Mouse (Mus musculus) layer of hippocampus, postnatal 14 days (tissue): ENCODE measurements around the gene Cntnap1. TPM values are rescaled to one million over a fixed set of nuclear protein-coding genes. Genes with fewer than 3 reads are reported as not detected.

Experiments
- DNase-seq, 2 experiments: peaks; one replicate each; pipeline ENCODE4 v3.0.0; 2021 to 2022; ENCODE audit warnings: low spot score in 2 of 2, mixed read lengths in 1 of 2
- total RNA-seq, 2 experiments: library from RNA; stranded (reverse); gene quantifications; 2 replicates each; pipeline ENCODE4 v1.2.3; 2021

Gene Cntnap1
- total RNA-seq, 2 experiments from 2014 or later = 137 to 149 TPM

GRCm38 (mm10) chr11:101211970-101212369 lies 41.6 kb downstream of the Cntnap1 start:
- peak in 1 of 2 experiments; percentile 85 for DNase-seq

GRCm38 (mm10) chr11:101216936-101217335 lies 46.6 kb downstream of the Cntnap1 start:
- DNase-seq = no peak

DNA sequence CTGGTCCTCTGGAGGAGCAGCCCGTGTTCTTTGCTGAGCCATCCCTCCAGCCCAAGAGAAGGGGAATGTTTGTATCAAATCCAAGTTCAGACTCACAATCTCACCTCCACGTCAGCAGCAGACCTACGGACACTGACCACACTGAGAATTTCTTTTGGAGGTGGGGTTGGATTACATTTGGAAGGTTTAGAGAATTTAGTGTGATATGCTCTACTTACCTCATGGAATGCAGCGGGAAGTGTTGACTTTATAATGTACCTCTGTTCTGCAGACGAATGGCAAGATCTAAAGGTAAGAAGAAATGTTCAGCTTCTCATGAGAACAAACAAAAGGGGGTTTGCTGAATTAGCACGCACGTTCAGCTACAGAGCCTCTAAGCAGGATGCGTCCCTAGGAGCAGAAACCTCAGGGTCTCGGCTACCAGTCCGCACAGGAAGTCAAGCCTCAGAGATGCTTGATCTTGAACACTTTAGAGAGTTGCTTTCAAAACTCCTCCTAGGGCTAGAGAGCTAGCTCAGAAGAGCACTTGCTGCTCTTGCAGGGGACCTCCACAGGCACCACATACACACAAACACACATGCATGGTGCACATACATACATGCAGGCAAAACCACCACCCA lies 48.2 kb downstream of the Cntnap1 start:
- DNase-seq = no peak

DNA sequence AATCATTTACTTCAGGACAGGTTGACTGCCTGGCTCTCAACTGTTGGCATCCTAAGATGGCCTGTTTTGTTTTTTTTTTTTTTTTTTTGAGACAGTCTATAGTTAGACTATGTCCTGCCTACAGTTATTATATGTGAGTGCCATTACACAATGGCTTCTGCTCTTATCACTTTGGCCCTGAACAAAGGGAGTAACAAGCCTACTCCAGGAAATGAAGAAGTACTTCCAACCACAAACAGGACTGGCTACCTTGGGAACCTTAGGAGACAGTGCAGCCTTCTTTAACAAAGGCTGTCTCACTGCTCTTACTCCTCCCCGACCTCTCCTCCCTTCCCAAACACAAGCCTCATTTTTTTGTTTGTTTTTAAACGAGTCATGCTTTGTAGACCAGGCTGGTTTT lies 50.5 kb downstream of the Cntnap1 start:
- DNase-seq = no peak

- no peak for DNase-seq
These were observed 51.1 kb downstream of the Cntnap1 start for GRCm38 (mm10) chr11:101221306-101221986.

DNA sequence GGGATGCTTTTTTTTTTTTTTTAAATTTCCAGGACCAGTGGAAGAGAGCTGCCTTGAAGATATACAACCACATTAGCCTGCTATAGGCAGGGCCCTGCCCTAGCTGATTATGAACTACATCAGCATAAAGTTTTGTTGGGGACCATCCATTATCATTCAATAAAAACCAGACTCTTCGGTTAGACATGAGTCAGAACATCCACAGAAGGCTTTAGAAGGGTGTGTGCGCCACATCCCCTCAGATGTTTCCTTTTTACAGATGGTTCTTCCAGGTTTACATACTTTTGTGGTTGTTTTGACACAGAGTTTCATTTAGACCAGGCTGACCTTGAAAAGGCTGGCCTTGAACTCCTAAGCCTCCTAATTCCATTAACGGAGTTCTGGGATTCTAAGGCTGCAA lies 54.0 kb downstream of the Cntnap1 start:
- no peak for DNase-seq

GRCm38 (mm10) chr11:101225331-101226064 lies 55.2 kb downstream of the Cntnap1 start:
- peak in 1 of 2 experiments; percentile 13 for DNase-seq

DNA sequence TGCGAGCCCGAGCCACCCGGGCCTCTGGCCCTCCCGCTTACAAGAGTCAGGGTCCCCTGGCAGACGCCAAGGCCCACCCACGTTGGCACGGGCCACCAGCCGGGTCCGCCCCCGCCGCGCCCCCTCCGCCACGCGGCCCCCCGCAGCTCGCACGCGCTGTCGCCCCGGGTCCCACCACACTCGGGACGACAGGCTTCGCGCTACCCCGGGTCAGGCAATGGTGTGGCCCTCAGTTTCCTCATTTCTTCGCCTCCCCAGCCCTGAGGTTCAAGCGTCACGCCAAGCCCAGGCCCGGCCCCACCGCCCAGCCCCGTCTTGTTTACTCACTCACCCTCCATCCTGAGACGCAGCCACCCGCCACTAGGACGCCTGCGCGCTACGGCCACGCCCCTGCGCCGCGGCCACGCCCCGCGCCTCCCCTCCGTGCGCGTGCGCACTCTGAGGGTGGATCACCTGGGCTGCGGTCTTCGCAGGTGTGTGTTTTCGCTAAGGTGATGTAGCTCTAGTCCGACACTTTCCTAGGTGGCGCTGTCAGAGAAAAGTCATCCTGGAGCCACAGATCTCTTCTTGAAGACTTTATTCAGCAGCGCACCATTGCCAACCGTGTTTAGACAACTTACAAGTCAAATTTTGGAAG lies 55.9 kb downstream of the Cntnap1 start, which contains the start of gene Ezh1:
Gene Ezh1, minus strand, starts transcription at position 399 of the 637 bp plus-strand sequence.
- DNase-seq = peak; percentile 87 to 90

DNA sequence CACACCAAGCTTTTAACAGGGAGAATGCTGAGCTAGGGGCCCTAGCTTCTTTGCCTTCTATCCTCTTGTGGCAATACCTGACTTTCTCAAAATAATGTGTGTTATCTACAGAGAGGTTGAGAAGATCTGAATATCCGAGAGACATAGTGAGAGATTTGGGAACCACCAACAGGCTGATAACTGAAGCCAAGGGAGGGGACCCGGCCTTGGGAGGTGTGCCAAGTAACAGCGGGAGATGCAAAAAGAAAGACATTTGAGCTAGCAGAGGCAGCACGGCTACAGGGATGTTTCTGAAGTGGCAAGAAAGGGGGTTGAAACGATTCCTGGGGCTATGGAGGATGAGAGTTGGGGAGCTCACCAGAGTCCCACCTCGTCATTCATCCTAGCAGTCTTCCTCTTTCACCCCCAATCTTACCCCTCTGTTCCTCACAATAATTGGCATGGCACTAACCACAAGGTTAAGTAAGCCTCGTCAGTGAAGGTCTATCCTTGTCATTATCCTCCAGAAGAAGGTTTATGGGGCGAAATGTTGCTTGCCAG lies 59.1 kb downstream of the Cntnap1 start:
- peak in 1 of 2 experiments; percentile 21 for DNase-seq

DNA sequence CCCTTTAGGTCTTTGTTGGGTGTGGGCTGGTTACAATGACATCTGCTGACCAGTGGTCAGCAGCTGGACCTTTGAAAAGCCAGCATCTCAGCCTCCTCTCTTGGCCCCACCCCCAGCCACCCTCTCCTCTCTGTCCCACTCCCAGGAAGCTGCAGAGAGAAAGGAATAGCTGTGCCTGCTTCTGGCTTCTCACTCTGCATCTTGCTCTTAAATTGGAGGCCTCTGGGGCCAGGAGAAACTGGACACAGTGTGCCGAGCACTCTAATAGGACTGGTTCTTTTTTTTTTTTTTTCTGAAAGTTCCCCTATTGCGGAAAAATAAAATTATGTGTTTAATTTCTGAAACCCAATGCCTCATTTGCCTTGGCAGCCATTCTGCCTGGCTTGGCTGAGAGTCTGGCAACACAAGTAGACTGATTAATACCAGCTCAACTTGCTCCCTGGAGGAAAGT lies 59.8 kb downstream of the Cntnap1 start:
- peak; percentile 12 to 68 for DNase-seq

- no peak for DNase-seq
These were observed 60.2 kb downstream of the Cntnap1 start for GRCm38 (mm10) chr11:101230526-101230925.

DNA sequence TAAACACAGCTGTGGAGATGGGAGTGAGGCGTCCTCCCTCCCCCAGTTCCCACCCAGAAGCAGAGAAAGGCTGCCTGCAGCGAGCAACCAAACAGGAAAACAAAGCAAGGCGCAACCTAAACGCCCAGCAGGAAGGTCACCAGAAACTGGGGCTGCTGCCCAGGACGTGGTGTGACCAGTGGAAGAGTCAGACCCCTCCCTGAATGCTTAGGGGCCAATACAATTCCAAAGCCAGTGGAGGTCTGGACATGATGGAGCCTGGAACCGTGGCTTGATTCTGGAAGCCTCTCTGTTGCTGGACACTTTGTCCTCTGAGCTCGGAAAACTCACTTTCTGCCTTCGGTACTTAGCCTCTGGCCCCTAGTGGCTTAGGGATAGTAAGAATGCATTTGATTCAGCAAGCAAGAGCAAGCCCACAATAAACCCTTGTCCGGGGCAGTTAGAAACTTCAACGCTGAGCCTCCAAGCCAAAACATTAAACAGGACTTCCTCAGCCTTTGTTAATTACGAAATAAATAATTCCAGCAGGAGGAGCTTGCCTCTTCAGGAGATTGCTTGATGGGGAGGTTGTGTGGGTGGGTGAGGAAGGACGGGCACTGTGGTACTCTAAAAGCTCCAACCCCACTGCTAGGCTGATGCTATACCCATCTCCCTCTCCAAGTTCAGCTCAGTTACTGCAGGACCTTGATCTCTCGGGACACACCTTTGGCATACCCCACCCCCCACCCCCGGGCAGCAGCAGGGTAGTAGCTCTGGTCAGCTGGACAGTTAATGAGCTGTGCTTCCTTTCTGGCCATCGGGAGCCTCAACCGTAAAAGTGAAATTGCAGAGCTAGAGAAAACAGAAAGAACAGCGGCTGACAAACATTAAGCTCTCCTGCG lies 60.9 kb downstream of the Cntnap1 start:
- peak; percentile 18 to 54 for DNase-seq

DNA sequence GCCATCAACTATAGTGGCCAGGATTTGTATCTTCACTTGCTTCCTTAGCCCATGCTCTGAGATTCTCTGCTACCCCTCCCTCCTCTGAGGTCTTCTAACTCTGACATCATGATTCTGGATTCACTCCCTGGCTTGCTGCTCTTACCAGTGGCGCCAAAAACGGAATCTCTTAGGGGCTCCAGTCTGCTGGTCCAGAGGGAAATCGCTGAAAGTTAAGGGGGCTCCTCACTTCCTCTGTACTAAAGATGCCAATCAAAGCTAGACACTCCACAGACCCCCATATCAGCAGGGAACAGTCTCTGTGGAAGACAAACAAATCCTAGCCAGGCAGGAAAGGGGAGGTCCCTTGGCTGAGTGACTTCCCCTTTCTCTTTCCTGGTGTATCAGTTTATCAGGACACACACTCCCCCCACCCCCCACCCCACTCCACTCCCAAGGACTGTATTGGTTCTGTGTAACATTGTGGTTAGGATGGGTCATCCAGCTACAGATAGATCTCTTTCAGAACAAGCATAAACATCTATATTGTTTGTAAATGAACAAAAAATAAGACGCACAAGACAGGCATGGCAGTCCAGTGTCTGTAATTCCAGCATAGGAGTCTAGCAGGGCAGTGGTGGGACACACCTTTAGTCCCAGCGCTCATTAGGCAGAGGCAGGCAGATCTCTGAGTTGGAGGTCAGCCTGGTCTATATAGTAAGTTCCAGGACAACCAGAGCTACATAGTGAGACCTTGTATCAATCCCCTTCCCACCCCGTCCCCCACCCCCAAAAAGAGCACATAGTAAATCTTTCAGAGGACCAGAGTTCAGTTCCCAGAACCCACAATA lies 61.9 kb downstream of the Cntnap1 start:
- no peak for DNase-seq

GRCm38 (mm10) chr11:101233240-101233639 lies 62.9 kb downstream of the Cntnap1 start:
- no peak for DNase-seq

DNA sequence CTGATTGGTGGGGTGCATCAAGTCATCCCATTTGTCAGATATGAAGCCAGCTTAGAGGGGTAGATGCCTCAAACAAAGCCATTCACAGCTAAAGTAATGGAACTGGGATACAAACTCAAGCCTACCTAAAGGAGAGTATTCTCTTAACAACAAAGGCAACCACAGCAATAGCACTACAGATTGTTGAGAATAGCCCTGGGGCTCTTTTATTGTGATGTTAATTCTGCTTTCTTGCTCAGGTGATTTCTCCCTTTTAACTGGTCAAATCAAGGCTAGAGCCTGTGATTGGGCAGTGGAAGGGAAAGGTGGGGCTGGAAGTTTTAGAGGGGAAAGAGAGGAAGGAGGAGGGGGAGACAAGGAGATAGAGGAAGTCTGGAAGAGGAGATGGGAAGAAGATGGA lies 63.8 kb downstream of the Cntnap1 start:
- DNase-seq = no peak

GRCm38 (mm10) chr11:101235429-101235828 lies 65.1 kb downstream of the Cntnap1 start:
- no peak for DNase-seq

- no peak for DNase-seq
These were observed 66.5 kb downstream of the Cntnap1 start for GRCm38 (mm10) chr11:101236782-101237181.

DNA sequence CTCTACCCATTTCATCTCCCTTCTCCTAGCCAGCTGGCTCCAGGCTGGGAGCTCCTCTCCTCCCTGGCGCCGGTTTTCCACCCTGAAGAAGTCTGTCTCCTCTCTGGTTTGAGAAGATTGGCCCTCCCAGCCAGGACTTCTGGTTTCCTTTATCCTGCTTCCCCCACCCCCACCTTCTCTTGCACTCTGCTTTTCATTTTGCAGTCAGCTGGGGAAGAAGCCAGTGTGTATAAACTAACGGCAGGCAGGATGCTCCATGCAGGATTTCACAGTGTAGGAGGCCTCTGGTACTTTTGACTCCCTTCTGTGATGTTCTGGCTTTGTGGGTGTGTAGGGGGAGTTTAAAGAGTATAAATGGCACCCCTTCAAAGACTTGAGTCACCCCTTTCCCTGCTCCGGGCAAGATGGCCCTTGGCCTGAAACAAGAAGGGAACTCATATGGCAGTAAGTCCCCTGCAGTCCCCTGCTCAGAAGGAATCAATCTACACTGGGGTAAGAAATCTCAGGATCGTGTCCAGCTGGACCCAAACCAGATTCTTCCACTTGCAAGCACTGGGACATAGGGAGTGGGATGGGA lies 67.8 kb downstream of the Cntnap1 start:
- DNase-seq = peak in 1 of 2 experiments; percentile 19
